Mouse (Mus musculus): Measurements from ENCODE around the gene Ubtf. TPM values are rescaled to one million over a fixed set of nuclear protein-coding genes. Genes with fewer than 3 reads are reported as not detected.
"Not testable (repeated sequence)": the region's sequence is repeated elsewhere in the genome, so short reads cannot be mapped to it uniquely, and the experiment has no call there.

Ubtf gene
- total RNA-seq, 2 experiments from 2014 or later, result 102 to 180 TPM

GRCm38 (mm10) chr11:102297577-102298556 lies 21.7 kb downstream of the Ubtf start:
- ATAC-seq (replicated peaks; ENCODE audit: low FRiP score, low TSS enrichment, poor library complexity, severe bottlenecking), result no peak; the same call in 1 of the 2 replicates

GRCm38 (mm10) chr11:102296491-102297472 lies 22.8 kb downstream of the Ubtf start, which contains the start of gene Atxn7l3:
Gene Atxn7l3, minus strand, starts transcription at chr11:102296631.
- peak; percentile 91 for ATAC-seq (replicated peaks; ENCODE audit: low FRiP score, low TSS enrichment, poor library complexity, severe bottlenecking)

- ATAC-seq (replicated peaks; ENCODE audit: low FRiP score, low TSS enrichment, poor library complexity, severe bottlenecking), result no peak
Measured at GRCm38 (mm10) chr11:102295598-102296471, 23.7 kb downstream of the Ubtf start.

GRCm38 (mm10) chr11:102294887-102295597 lies 24.5 kb downstream of the Ubtf start:
- peak; percentile 26; the same call in 1 of the 2 replicates for ATAC-seq (replicated peaks; ENCODE audit: low FRiP score, low TSS enrichment, poor library complexity, severe bottlenecking)

- no peak for ATAC-seq (replicated peaks; ENCODE audit: low FRiP score, low TSS enrichment, poor library complexity, severe bottlenecking)
Measured at GRCm38 (mm10) chr11:102294416-102294815, 25.1 kb downstream of the Ubtf start.

GRCm38 (mm10) chr11:102293971-102294370 lies 25.6 kb downstream of the Ubtf start:
- ATAC-seq (replicated peaks; ENCODE audit: low FRiP score, low TSS enrichment, poor library complexity, severe bottlenecking), result no peak

- no peak for ATAC-seq (replicated peaks; ENCODE audit: low FRiP score, low TSS enrichment, poor library complexity, severe bottlenecking)
Measured at GRCm38 (mm10) chr11:102291051-102291535, 28.4 kb downstream of the Ubtf start.

- ATAC-seq (replicated peaks; ENCODE audit: low FRiP score, low TSS enrichment, poor library complexity, severe bottlenecking), result no peak
Measured at GRCm38 (mm10) chr11:102290141-102290540, 29.4 kb downstream of the Ubtf start.

GRCm38 (mm10) chr11:102289511-102290100 lies 29.9 kb downstream of the Ubtf start:
- no peak for ATAC-seq (replicated peaks; ENCODE audit: low FRiP score, low TSS enrichment, poor library complexity, severe bottlenecking)

GRCm38 (mm10) chr11:102288913-102289312 lies 30.6 kb downstream of the Ubtf start:
- ATAC-seq (replicated peaks; ENCODE audit: low FRiP score, low TSS enrichment, poor library complexity, severe bottlenecking), result no peak

GRCm38 (mm10) chr11:102288027-102288804 lies 31.3 kb downstream of the Ubtf start:
- ATAC-seq (replicated peaks; ENCODE audit: low FRiP score, low TSS enrichment, poor library complexity, severe bottlenecking), result no peak

- ATAC-seq (replicated peaks; ENCODE audit: low FRiP score, low TSS enrichment, poor library complexity, severe bottlenecking), result no peak
Measured at GRCm38 (mm10) chr11:102287485-102287884, 32.1 kb downstream of the Ubtf start.

GRCm38 (mm10) chr11:102285095-102285834 lies 34.3 kb downstream of the Ubtf start:
- peak; percentile 62 for ATAC-seq (replicated peaks; ENCODE audit: low FRiP score, low TSS enrichment, poor library complexity, severe bottlenecking)

GRCm38 (mm10) chr11:102284501-102285094 lies 34.9 kb downstream of the Ubtf start, which contains the start of gene Tmub2:
Gene Tmub2, plus strand, starts transcription at chr11:102284931.
- peak; percentile 94 for ATAC-seq (replicated peaks; ENCODE audit: low FRiP score, low TSS enrichment, poor library complexity, severe bottlenecking)

- no peak for ATAC-seq (replicated peaks; ENCODE audit: low FRiP score, low TSS enrichment, poor library complexity, severe bottlenecking)
Measured at GRCm38 (mm10) chr11:102283922-102284321, 35.6 kb downstream of the Ubtf start.

- ATAC-seq (replicated peaks; ENCODE audit: low FRiP score, low TSS enrichment, poor library complexity, severe bottlenecking), result not testable (repeated sequence)
Measured at GRCm38 (mm10) chr11:102280267-102280666, 39.3 kb downstream of the Ubtf start.
